Mouse (Mus musculus): ENCODE measurements at regions not wholly inside any gene's neighbourhood (a gene's known extent, or its start where the extent isn't known, plus 50 kb on each side); places are given as distances from the start of the nearest gene placed in this dataset.

DNA sequence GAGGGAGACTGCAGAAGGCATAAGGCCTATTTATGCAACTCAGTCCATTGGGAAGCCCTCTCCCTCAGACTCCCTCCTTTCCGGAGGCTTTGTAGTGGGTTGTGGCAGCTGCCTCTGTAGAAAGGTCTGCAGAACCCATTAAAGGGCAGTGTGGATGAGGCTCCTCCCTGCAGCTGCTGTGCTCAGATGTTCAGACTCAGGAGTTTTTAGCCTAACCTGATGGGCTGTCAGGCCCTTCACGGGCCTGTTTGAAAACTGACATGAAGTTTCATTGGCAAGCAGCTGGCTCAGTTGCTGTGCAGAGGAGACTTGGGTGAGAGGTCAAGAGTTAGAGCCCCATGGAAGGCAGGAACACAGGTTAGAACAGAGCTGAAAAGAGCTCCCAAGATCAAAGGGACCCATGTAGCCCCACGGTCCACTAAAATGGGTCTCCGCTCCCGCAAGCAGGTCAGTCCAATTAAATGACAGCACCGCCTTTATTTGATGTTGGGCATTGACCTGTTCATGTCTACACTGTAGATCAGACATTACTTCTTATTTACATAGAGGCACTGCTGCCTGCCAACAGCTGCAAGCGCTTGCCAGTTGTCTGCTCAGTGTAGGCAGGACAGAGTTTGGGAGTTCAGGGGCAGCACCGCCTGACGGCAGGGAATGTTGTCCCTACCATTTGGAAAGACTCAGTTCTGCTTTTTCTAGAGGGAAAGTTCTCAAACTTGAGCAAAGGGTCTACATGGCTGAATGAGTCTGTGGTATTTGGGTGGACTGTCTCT, 53.8 kb upstream of the Usp46 start:
- H3K36me3 ChIP-seq (ENCODE audit: inconsistent target) = no peaks in the 10 kb centered on the region
- no peak overlapping the region for H3K27ac ChIP-seq
- WGBS (ENCODE audit: missing documents) = 87% methylated on average over 9 of the region's 9 CpGs
- H3K4me3 ChIP-seq (ENCODE audit: inconsistent target) = no peak overlapping the region
- no peaks in the 10 kb centered on the region for H3K79me2 ChIP-seq (ENCODE audit: inconsistent target)

- H3K27ac ChIP-seq = no peak overlapping the region
- WGBS (ENCODE audit: missing documents) = 57% methylated on average over 31 of the region's 32 CpGs
- peak overlapping the region; percentile 29 for H3K4me3 ChIP-seq (ENCODE audit: inconsistent target)
- H3K36me3 ChIP-seq (ENCODE audit: inconsistent target) = no peaks in the 10 kb centered on the region
- no peaks in the 10 kb centered on the region for H3K79me2 ChIP-seq (ENCODE audit: inconsistent target)
Observed at GRCm38 (mm10) chr5:74126015-74126896, 58.0 kb upstream of the Usp46 start.

- H3K36me3 ChIP-seq (ENCODE audit: inconsistent target) = no peaks in the 10 kb centered on the region
- H3K79me2 ChIP-seq (ENCODE audit: inconsistent target) = no peaks in the 10 kb centered on the region
- WGBS (ENCODE audit: missing documents) = 94% methylated on average over 6 of the region's 6 CpGs
- H3K4me3 ChIP-seq (ENCODE audit: inconsistent target) = no peak overlapping the region
- H3K27ac ChIP-seq = no peak overlapping the region
Observed at GRCm38 (mm10) chr5:74127518-74127917, 59.3 kb upstream of the Usp46 start.

- no peaks in the 10 kb centered on the region for H3K79me2 ChIP-seq (ENCODE audit: inconsistent target)
- no peak overlapping the region for H3K4me3 ChIP-seq (ENCODE audit: inconsistent target)
- H3K27ac ChIP-seq = no peak overlapping the region
- no peaks in the 10 kb centered on the region for H3K36me3 ChIP-seq (ENCODE audit: inconsistent target)
Observed at GRCm38 (mm10) chr5:74129636-74130035, 61.4 kb upstream of the Usp46 start.

DNA sequence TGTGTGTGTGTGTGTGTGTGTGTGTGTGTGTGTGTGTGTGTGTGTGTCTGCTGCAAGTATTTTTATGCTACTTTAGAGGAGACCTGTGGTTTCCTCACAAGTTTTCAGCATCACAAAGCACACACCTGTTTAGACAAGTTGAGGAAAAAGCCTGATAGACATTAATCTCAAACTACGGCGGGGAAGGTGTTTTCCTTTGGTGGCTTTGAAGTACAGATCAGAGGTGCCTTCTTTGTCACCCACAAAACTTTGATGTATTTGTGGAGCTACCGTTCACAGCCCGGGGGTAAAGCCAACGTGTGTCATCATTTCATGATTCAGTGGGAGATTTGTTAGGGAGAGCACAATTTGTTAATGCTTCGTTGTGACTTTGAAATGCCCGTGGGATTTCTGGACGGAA, 62.4 kb upstream of the Rasl11b start:
- H3K27ac ChIP-seq = no peak overlapping the region
- no peak overlapping the region for H3K4me3 ChIP-seq (ENCODE audit: inconsistent target)
- no peaks in the 10 kb centered on the region for H3K36me3 ChIP-seq (ENCODE audit: inconsistent target)
- WGBS (ENCODE audit: missing documents) = 91% methylated on average over 8 of the region's 8 CpGs
- no peaks in the 10 kb centered on the region for H3K79me2 ChIP-seq (ENCODE audit: inconsistent target)

DNA sequence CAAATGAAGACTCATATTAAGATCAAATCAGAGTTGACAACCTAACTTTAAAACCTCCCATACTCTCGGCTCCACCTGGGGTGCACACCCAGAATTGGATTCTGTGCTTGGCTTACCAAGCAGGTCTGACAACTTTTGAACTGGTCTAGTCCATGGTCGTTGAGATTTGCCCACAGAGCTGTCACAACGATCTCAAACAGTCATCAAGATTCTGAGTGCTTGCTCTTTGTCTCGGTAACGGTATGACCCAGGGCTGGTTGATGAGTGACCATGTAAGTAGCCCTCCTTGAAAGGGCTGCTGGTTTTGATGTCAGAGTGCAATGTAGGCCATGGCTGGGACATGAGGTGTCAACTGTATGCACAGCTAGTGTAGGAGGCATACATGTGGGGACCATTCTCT, 58.7 kb upstream of the Rasl11b start:
- no peak overlapping the region for H3K27ac ChIP-seq
- WGBS (ENCODE audit: missing documents) = 79% methylated on average over 5 of the region's 5 CpGs
- H3K4me3 ChIP-seq (ENCODE audit: inconsistent target) = no peak overlapping the region
- no peaks in the 10 kb centered on the region for H3K36me3 ChIP-seq (ENCODE audit: inconsistent target)
- no peaks in the 10 kb centered on the region for H3K79me2 ChIP-seq (ENCODE audit: inconsistent target)

DNA sequence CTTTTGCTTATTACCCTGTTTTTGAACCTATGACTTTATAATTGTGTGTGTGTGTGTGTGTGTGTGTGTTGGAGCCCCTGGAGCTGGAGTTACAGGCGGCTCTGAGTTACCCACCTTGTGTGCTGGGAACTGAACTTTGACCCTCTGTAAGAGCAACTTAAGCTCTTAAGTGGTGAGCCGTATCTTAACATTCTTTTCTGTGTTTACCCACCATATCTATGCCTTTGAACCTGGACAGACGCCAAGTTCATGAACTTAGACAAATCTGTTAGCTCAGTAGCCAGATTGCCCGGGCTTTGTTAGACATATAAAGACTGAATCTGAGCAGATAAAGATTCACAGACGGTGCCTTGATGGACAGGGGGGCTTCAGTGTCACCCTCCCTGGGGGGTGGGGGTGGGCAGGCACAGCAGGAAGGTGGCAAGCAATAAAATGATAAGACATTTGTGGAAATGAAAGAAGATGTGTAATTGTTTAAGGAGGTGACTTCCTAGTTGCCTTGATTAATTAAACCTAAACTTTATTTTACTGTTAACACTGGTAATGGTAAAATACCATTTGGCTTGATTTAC, 58.1 kb upstream of the Rasl11b start:
- Histone ChIP-seq H3K4me3 (ENCODE audit: inconsistent target) (no peak overlapping the region), H3K27ac (no peak overlapping the region), H3K36me3 (ENCODE audit: inconsistent target) (no peaks in the 10 kb centered on the region), H3K79me2 (ENCODE audit: inconsistent target) (no peaks in the 10 kb centered on the region)
- 79% methylated on average over 5 of the region's 5 CpGs for WGBS (ENCODE audit: missing documents)

DNA sequence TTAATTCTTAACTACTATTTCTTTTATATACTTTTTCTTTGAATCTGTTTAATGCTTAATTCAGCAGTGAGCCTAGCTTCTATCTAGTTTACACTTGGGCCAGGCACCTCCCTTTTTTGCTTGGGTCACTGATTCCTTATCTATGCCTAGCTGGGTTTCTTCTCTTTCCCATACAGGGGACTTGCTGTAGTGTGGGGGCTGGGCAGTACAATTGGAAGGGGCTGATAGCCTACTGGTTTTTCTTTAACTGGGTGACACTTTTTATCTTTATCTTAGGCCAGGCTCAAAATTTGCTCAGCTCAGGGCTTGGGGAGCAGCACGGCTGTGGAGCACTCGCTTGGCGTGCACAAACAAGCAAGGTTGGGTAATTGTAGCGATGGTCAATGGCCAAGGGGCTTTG, 51.1 kb upstream of the Rasl11b start:
- no peaks in the 10 kb centered on the region for H3K36me3 ChIP-seq (ENCODE audit: inconsistent target)
- H3K79me2 ChIP-seq (ENCODE audit: inconsistent target) = no peaks in the 10 kb centered on the region
- WGBS (ENCODE audit: missing documents) = 94% methylated on average over 4 of the region's 4 CpGs
- H3K27ac ChIP-seq = no peak overlapping the region
- H3K4me3 ChIP-seq (ENCODE audit: inconsistent target) = no peak overlapping the region

DNA sequence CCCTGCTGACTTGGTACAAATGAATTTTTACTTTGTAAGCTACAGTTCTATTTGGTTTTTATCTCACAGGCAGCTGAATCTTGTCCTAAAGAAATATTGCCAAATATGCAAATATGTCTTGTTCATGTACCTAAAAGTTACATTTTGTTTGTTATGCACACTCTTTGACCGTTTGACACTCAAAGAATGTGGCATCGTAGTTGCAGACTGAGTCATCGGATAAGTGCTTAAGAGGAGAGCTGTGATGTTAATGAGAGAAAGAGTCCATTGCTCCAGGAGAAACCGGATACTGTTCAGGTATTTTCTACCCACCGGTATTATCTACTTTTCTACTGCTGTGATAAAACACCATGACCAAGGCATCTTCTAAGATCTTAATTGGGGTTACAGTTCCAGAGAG, 50.3 kb upstream of the Rasl11b start:
- WGBS (ENCODE audit: missing documents) = 95% methylated on average over 5 of the region's 5 CpGs
- Histone ChIP-seq H3K79me2 (ENCODE audit: inconsistent target) (no peaks in the 10 kb centered on the region), H3K27ac (no peak overlapping the region), H3K36me3 (ENCODE audit: inconsistent target) (no peaks in the 10 kb centered on the region), H3K4me3 (ENCODE audit: inconsistent target) (no peak overlapping the region)
